Mouse (Mus musculus) right cerebral cortex, postnatal 25 days (tissue): ENCODE data around the gene Slpi.

Experiments used
- DNase-seq: peaks from one replicate; pipeline ENCODE4 v3.0.0; 2022

The Slpi gene

DNA sequence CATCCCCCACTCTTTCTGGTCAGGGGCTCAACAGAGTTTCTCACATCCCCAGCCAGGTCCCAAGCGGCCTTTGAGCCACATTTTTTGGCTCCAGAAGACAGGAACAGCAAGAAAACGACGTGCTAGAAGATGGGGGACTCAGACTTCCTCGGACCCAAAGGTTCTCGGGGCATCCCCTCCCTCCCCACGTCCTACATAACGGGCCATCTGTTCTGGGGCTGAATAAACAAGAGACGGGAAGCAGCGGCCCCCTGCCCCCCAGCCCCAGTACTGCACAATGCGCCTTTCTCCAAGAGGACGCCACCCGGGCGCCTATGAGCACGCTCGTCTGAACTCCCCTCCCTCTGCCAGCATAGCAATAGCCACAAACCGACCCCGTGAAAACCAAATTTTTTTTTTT, at the start of gene Slpi:
Gene Slpi (minus strand): TSS at position 76 of the 400 bp plus-strand sequence.
- no peak for DNase-seq

DNA sequence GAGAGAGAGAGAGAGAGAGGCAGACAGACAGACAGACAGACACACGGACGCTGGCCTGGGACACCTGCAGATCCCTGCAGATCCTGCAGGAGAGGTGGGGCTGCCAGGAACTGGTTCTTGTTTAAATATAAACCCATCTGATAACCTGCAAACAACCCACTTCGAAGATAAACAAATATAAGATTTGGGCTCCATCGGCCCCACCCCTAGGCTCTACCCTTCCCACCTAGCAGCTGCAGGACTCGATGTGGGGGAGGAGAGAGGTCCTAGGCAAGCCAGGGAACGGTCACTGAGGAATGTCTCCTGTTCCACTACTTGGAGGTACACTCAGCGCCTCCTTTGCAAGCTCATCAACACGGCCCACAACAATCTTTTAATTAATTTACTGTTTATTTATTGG, 49.4 kb upstream of the Slpi start:
- DNase-seq, result no peak

DNA sequence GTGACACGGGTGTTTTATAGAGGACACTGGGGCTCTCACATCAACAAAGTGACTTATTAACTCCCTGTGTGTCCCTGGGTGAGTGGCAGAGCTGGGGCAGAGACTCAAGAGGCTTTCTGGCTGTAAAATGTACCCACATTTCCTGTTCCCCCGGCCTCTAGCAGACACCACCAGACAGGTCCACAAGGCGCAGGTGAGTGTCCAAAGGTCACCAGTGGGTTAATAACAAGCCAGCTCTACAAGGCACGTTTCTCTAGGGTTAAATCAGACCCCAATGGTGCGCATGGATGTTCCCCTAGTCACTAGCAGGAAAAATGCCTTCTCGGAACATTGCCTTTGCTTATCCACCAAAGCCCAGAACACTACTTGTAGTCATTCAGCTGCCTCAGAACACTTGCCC, 48.8 kb upstream of the Slpi start:
- DNase-seq, result no peak

DNA sequence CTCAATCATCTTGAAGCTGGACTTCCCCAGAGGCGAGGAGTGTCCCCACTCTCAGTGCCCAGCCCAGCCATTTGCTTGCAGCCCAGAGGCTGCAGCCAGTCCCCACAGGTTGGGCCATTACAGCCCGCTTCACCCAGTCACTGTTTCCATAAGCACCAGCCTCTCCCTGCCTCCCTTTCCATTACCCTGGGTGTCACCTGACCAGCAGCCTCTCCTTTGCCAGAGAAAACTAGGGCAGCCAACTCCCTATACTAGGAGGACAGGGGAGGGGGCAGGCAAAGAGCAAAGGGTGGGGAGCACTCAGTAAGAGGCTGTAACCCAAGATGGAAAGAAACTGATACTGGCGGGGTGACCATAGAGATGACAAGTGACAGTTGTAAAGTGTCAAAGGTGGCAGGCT, 48.1 kb upstream of the Slpi start:
- no peak for DNase-seq

- no peak for DNase-seq
These were observed 47.5 kb upstream of the Slpi start for GRCm38 (mm10) chr2:164436215-164436913.

DNA sequence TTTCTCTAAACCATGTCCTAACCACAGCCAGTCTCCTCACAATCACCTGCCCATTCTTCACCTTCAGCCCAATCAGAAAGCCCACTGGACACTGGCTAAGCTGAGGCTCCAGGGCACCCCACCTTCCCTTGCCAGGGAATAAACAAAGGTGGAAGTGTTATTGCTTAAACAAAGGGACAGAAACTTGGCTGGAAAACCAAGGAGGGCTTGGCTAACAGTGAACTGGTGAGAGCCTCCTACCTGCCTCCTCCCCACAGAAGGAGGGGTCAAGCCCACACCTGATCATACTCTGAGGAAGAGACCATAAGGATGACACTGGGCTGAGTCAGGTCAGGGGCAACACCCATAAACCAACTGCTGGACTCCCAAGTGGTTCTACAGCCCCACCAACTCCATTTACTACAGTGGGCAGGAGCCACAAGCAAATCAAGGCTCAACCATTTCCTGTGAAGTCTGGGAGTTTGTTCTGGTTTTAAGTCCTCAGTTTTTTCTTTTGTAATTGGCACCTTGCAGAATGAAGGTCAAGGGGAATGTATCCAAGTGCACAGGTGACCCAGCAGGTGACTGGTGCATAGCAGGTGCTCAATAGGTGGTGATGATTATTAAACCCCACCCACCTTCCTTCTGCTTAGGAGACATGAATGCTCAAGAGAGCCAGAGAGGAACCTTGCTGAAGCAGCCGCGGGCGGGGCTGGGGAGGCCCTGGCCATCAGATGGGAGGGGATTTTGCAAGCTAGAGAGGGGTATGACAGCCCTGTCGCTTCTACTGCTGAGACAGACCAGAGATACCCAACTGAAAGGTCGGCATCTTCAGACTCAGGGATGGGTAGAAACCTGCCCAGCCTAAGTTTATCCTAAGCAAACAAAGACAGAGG, 46.6 kb upstream of the Slpi start:
- no peak for DNase-seq

DNA sequence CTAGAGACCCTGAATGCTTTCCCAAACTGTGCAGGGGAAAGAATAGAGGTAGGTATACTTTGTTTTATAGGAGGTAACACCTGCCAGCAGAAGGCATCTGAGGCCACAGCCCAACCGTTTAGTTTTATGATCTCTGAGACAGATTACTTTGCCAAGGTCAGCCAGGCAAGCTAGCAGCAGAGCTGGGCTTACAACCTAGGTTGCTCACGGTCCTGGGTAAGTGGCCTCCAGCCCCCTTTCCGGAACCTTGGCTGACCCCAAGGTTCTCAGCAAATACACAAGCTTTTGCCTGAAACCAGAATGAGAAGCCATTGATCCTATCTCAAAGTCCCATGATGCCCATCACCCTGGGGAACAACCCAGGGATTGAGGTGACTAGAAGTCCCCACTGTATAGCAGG, 45.8 kb upstream of the Slpi start:
- no peak for DNase-seq

DNA sequence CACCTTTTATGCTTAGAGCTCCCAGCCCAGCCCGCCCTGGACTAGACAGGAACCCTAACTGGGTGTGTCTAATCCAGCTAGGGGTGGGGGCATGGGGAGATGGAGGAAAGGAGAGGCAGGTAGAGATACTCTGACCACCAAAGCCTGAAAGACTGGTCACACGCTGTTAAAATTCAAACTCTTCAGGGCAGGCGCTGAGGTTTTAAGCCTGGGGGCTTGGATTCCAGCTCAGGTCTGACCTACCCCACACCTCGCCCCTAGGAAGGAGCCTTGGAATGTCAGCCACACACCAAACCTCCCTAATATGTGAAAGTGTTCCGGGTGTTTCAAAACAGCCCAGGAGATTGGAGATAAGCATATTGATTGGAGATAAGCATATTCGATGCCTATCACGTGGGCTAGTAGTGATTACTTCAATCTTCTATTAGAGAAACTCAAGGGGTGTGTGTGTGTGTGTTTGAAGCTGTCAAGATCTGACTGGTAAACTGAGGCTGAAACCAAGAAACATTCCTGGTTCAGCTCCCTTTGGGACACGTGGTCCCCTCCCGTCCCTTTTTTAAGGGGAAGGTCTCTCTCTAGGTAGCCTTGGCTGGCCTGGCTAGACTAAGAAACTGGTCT, 44.5 kb upstream of the Slpi start:
- DNase-seq, result no peak

- DNase-seq, result no peak
These were observed 43.8 kb upstream of the Slpi start for GRCm38 (mm10) chr2:164432541-164433191.

GRCm38 (mm10) chr2:164431676-164432465, 43.0 kb upstream of the Slpi start:
- no peak for DNase-seq

- no peak for DNase-seq
These were observed 41.8 kb upstream of the Slpi start for GRCm38 (mm10) chr2:164430697-164431096.

- no peak for DNase-seq
These were observed 41.2 kb upstream of the Slpi start for GRCm38 (mm10) chr2:164429881-164430615.

- DNase-seq, result no peak
These were observed 39.6 kb upstream of the Slpi start for GRCm38 (mm10) chr2:164428451-164428850.

- DNase-seq, result no peak
These were observed 38.1 kb upstream of the Slpi start for GRCm38 (mm10) chr2:164426952-164427351.

DNA sequence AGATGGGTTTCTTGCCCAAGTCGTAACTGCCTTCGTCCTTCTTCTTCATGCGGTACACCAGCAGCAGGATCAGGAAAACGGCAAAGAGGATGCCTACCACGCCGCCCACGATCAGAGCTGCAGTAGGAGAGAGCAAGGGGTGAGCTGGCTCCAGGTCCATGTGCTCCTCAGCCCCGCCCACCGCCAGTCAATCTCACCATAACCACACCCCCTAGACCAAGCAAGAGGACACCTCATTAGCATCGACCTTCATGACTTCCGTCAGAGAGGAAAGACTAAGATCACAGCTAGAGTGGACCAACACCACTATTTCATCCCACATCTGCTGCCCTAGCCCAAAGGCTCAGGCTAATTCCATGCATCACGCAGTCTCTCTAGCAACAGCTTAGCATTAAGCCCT, 37.2 kb upstream of the Slpi start:
- no peak for DNase-seq

DNA sequence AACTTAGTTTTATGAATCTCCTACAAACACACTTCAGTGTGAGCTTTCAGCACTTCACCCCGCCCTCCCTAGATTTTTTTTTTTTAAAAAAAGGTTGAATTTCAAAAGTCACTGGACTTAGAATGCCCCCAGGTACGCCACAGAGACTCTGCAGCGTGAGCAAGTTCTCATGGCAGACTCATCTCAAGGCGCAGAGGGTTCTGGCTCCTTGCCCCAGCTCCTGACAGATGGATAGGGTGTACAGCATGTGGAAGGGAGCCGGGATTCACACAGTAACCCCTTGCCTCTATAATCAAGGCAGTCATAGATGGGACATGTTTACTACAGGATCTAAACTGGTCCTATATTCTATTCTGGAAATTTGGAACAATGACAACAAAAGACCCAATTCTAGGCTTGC, 36.5 kb upstream of the Slpi start:
- no peak for DNase-seq

GRCm38 (mm10) chr2:164424406-164424805, 35.5 kb upstream of the Slpi start:
- DNase-seq, result no peak

GRCm38 (mm10) chr2:164423464-164423863, 34.6 kb upstream of the Slpi start:
- DNase-seq, result no peak

DNA sequence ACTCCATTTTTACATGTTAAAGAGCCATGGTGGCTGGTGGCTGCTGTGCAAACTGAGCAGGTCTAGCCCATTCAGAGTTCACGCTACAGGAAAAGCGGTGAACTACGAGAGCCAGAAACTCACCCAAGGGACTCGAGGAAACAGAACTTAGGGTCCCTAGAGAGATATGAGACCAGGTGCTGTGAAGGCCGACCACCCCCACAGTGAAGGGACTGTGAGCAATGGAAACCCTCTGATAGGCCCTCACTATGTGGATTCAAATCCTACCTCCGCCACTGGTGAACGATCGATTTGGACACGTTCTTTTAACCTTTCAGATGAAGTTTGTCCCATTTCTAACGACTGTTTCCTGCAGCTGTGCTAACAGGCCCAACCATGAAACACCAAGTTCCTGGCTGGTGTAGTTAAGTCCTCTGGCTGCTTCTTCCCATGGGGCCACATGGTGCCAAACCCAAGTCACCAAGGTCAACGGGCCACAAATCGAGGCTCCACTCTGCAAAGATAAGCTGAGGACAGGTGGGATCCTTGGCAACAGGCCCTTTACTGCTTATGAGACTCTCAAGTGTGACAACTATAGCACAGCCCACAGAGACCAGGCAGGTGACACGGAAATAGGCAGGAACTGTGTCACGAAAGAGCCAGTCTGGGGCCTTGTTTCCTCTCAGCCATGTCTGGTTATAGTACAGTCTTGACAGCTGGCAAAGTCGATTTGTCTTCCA, 33.9 kb upstream of the Slpi start:
- no peak for DNase-seq

GRCm38 (mm10) chr2:164421979-164422378, 33.1 kb upstream of the Slpi start:
- DNase-seq, result no peak

DNA sequence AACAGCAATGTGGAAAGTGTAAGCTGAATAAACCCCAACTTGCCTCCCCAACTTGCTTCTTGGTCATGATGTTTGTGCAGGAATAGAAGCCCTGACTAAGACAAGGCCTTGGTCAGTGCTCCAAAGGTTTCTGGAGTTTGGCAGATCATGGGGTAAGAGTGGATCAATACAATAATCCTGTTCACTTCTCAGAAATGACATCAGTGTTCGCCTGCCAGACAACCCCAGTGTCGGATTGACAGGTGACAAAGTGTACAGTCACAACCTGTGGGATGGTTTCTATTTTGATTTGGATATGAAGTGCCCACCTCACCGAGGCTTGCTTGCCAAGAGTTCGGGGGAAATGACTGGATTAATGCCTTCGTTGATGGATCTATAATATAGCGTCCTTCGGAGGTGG, 32.4 kb upstream of the Slpi start:
- no peak for DNase-seq
